Mouse (Mus musculus) induced T-regulatory cell, adult 2 months (primary cell): ENCODE measurements at regions not wholly inside any gene's neighbourhood (a gene's known extent, or its start where the extent isn't known, plus 50 kb on each side); places are given as distances from the start of the nearest gene placed in this dataset.
"Not testable (repeated sequence)": the region's sequence is repeated elsewhere in the genome, so short reads cannot be mapped to it uniquely, and the experiment has no call there.

Experiments used
- DNase-seq: peaks from one replicate; pipeline ENCODE4 v3.0.0-alpha.2; 2012; ENCODE audit warnings: low read depth

GRCm38 (mm10) chr15:52406156-52406885, 1478.4 kb upstream of the Gm7489 start:
- no peak for DNase-seq

GRCm38 (mm10) chr15:52412869-52413771, 1471.6 kb upstream of the Gm7489 start:
- no peak for DNase-seq

GRCm38 (mm10) chr15:52425976-52426375, 1458.7 kb upstream of the Gm7489 start:
- DNase-seq, result no peak

- no peak for DNase-seq
Measured at GRCm38 (mm10) chr15:52430491-52431158, 1454.1 kb upstream of the Gm7489 start.

GRCm38 (mm10) chr15:52433639-52434038, 1451.1 kb upstream of the Gm7489 start:
- DNase-seq, result no peak

- no peak for DNase-seq
Measured at GRCm38 (mm10) chr15:52438403-52438802, 1446.3 kb upstream of the Gm7489 start.

- peak; percentile 70 for DNase-seq
Measured at GRCm38 (mm10) chr15:52458782-52459181, 1425.9 kb upstream of the Gm7489 start.

- no peak for DNase-seq
Measured at GRCm38 (mm10) chr15:52459315-52459714, 1425.4 kb upstream of the Gm7489 start.

- DNase-seq, result no peak
Measured at GRCm38 (mm10) chr15:52464226-52465138, 1420.2 kb upstream of the Gm7489 start.

GRCm38 (mm10) chr15:52478124-52478523, 1406.6 kb upstream of the Gm7489 start:
- DNase-seq, result not testable (repeated sequence)

GRCm38 (mm10) chr15:52480834-52481233, 1403.9 kb upstream of the Gm7489 start:
- no peak for DNase-seq

- no peak for DNase-seq
Measured at GRCm38 (mm10) chr15:52483598-52484165, 1401.0 kb upstream of the Gm7489 start.

- no peak for DNase-seq
Measured at GRCm38 (mm10) chr15:52484276-52484675, 1400.4 kb upstream of the Gm7489 start.

GRCm38 (mm10) chr15:52505278-52505831, 1379.4 kb upstream of the Gm7489 start:
- peak; percentile 71 for DNase-seq

- DNase-seq, result peak; percentile 73
Measured at GRCm38 (mm10) chr15:52506930-52507329, 1377.8 kb upstream of the Gm7489 start.

- no peak for DNase-seq
Measured at GRCm38 (mm10) chr15:52508609-52509008, 1376.1 kb upstream of the Gm7489 start.

GRCm38 (mm10) chr15:52510137-52510536, 1374.6 kb upstream of the Gm7489 start:
- DNase-seq, result no peak

GRCm38 (mm10) chr15:52536594-52536993, 1348.1 kb upstream of the Gm7489 start:
- DNase-seq, result no peak

- no peak for DNase-seq
Measured at GRCm38 (mm10) chr15:52558682-52559081, 1326.0 kb upstream of the Gm7489 start.

GRCm38 (mm10) chr15:52564078-52564477, 1320.6 kb upstream of the Gm7489 start:
- DNase-seq, result no peak

- DNase-seq, result peak; percentile 47
Measured at GRCm38 (mm10) chr15:52565449-52565851, 1319.3 kb upstream of the Gm7489 start.
